Mouse (Mus musculus) gastrocnemius, postnatal 36 days (tissue): ENCODE measurements at regions not wholly inside any gene's neighbourhood (a gene's known extent, or its start where the extent isn't known, plus 50 kb on each side); places are given as distances from the start of the nearest gene placed in this dataset.

Experiments
- DNase-seq, 2 experiments: peaks; one replicate each; pipeline ENCODE4 v3.0.0; 2022
- intact Hi-C: fragments of 180-260 bp; cut with DNase I; formaldehyde crosslinking; loops from one replicate; pipeline ENCODE4 v1.15.1; 2025
- microRNA-seq, 2 experiments: library from miRNA; unstranded; fragments of <30 nt; microRNA quantifications; one replicate each; pipeline ENCODE4 v1.2.0; 2021

- no peak for DNase-seq
- intact Hi-C loops: no loop called here
Observed at GRCm38 (mm10) chr4:67626641-67627040, 799.3 kb downstream of the Tlr4 start.

GRCm38 (mm10) chr4:67646090-67646489, 818.7 kb downstream of the Tlr4 start:
- intact Hi-C loops: no loop called here
- no peak for DNase-seq

GRCm38 (mm10) chr4:67662122-67662521, 834.7 kb downstream of the Tlr4 start:
- intact Hi-C loops: no loop called here

DNA sequence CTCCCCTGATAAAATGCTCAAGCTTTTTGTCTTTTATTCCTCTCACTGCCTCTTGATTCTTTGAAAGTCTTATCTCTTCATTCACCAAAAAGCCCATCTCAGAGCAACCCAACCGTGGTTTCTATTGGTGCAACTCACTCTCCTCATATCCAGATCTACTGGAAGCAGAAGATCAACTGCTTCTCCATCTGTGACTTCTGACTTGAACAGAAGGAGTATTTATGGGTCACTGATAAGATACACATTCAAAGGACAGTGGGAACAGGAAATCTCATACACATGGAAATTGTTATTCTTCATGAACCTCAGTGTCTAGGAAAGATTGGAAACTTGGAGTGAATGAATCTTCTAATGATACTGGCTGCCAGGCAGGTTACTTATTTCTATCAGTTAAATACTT, 846.6 kb downstream of the Tlr4 start:
- intact Hi-C loops: no loop called here
- DNase-seq: no peak

More at GRCm38 (mm10) chr4:67662122-67662521, 834.7 kb downstream of the Tlr4 start:
- DNase-seq: no peak

GRCm38 (mm10) chr4:67677589-67677988, 850.2 kb downstream of the Tlr4 start:
- intact Hi-C loops: no loop called here
- no peak for DNase-seq

GRCm38 (mm10) chr4:67698438-67698837, 871.1 kb downstream of the Tlr4 start:
- DNase-seq: no peak
- intact Hi-C loops: no loop called here

Small RNA genes lying in the stretch of these regions (microRNA-seq; reads per million reads assigned to microRNA genes)
- 0 reads per million in 2 experiments for gene Gm44497
